ENCODE assay signal across 19 mouse cellular contexts in the genomic region with DNA sequence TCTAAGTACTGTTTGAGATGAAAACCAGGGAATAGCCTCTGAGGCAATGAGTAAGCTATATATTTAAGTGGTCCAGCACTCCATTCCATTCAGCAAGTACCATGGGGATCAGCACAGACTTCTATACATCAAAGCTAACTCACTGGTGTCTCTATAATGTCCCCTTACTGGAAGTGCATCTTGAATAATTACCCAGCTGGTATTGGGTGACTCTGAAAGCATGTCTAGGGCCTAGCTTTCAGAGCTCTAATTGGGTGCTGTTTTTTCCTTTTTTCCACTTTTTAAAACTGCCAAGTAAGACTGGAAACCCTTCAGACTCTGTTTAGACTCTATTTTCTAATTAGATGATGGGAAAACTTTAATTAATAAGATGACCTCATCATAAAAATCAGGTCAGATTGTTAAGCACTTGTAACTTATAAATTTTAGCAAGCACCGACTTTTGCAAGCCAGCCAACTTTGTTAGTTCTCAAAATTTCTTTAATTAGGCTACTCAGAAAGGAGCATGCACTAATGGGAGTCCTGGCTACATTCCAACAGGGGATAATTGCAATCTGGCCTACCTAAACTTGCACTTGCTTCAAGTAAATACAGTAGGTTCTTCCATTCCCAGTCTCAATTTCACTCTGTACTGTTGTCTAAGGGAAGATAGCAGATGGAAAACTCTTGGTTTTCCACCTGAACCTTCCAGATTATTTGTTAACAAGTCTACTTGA. TPM values are rescaled to one million over a fixed set of nuclear protein-coding genes. Genes with fewer than 3 reads are reported as not detected.
DNase-seq lines count a peak whose midpoint lies in the region; ATAC-seq lines count a peak whose summit lies in the region.
"Had no signal": no experiment of that assay in that cellular context is flagged by ENCODE, and none has a peak within 500 bp of the region (broad histone marks: within the 10 kb centered on the region; RNA-seq: fewer than 3 reads in every experiment).

No protein-coding gene starts in this region.

- no peak overlapping the region for H3K9ac ChIP-seq in hindbrain, embryonic 16.5 days (ENCODE audit: low read depth, low read length)
- no peak overlapping the region for H3K9ac ChIP-seq in hindbrain, embryonic 11.5 days (ENCODE audit: low read depth, low read length)
- H3K9ac ChIP-seq in midbrain, embryonic 12.5 days (replicated peaks): no peak overlapping the region
- no peak overlapping the region for H3K9ac ChIP-seq in forebrain, embryonic 16.5 days (replicated peaks; ENCODE audit: low read depth, low read length)
- H3K9ac ChIP-seq: limb, embryonic 15.5 days; neural tube, embryonic 13.5 days had no signal

- ATAC-seq in hindbrain, embryonic 16.5 days: 0 out of 2 replicates have a peak, but pooled peaks have one; percentile 20
- ATAC-seq in hindbrain, embryonic 11.5 days (ENCODE audit: low FRiP score): no peak
- ATAC-seq in midbrain, embryonic 12.5 days (ENCODE audit: low FRiP score, low read depth): peak; percentile 85
- peak; percentile 92 for ATAC-seq in forebrain, embryonic 16.5 days
- ATAC-seq in monocyte, adult 5-6 weeks (replicated peaks; ENCODE audit: insufficient number of reproducible peaks, low FRiP score, low TSS enrichment, poor library complexity, severe bottlenecking): no peak

- no peak overlapping the region for H3K4me3 ChIP-seq in hindbrain, embryonic 16.5 days (ENCODE audit: low read length)
- no peak overlapping the region for H3K4me3 ChIP-seq in hindbrain, embryonic 11.5 days (ENCODE audit: low read depth, low read length)
- H3K4me3 ChIP-seq in midbrain, embryonic 12.5 days: no peak overlapping the region
- no peak overlapping the region for H3K4me3 ChIP-seq in midbrain, embryonic 10.5 days
- no peak overlapping the region for H3K4me3 ChIP-seq in forebrain, embryonic 16.5 days (replicated peaks; ENCODE audit: low read length)
- H3K4me3 ChIP-seq: heart, embryonic 10.5 days; limb, embryonic 15.5 days; neural tube, embryonic 13.5 days had no signal

- no peaks in the 10 kb centered on the region for H3K9me3 ChIP-seq in hindbrain, embryonic 16.5 days (ENCODE audit: control insufficient read depth, low read length)
- no peaks in the 10 kb centered on the region for H3K9me3 ChIP-seq in hindbrain, embryonic 11.5 days (ENCODE audit: control insufficient read depth, low read length)
- H3K9me3 ChIP-seq in midbrain, embryonic 12.5 days: no peaks in the 10 kb centered on the region
- no peaks in the 10 kb centered on the region for H3K9me3 ChIP-seq in midbrain, embryonic 10.5 days (replicated peaks)
- H3K9me3 ChIP-seq in forebrain, embryonic 16.5 days (ENCODE audit: control insufficient read depth, low read length): no peaks in the 10 kb centered on the region
- H3K9me3 ChIP-seq: G1E; heart, embryonic 10.5 days; limb, embryonic 15.5 days; neural tube, embryonic 13.5 days had no signal

- no peaks in the 10 kb centered on the region for H3K27me3 ChIP-seq in hindbrain, embryonic 16.5 days (replicated peaks; ENCODE audit: control insufficient read depth, insufficient read depth, low read length)
- no peaks in the 10 kb centered on the region for H3K27me3 ChIP-seq in hindbrain, embryonic 11.5 days (ENCODE audit: control insufficient read depth, insufficient read depth, low read length)
- no peaks in the 10 kb centered on the region for H3K27me3 ChIP-seq in midbrain, embryonic 12.5 days
- no peaks in the 10 kb centered on the region for H3K27me3 ChIP-seq in midbrain, embryonic 10.5 days (ENCODE audit: low read depth, poor library complexity, severe bottlenecking)
- no peaks in the 10 kb centered on the region for H3K27me3 ChIP-seq in forebrain, embryonic 16.5 days (replicated peaks; ENCODE audit: control insufficient read depth, insufficient read depth, low read length)
- H3K27me3 ChIP-seq: limb, embryonic 15.5 days; neural tube, embryonic 13.5 days had no signal

- WGBS in hindbrain, embryonic 16.5 days: 84% methylated on average over 1 of the region's 1 CpGs
- 85% methylated on average over 1 of the region's 1 CpGs for WGBS in hindbrain, embryonic 11.5 days
- 79% methylated on average over 1 of the region's 1 CpGs for WGBS in midbrain, embryonic 12.5 days
- 92% methylated on average over 1 of the region's 1 CpGs for WGBS in midbrain, embryonic 10.5 days
- WGBS in forebrain, embryonic 16.5 days: 11% methylated on average over 1 of the region's 1 CpGs

- no peaks in the 10 kb centered on the region for H3K4me1 ChIP-seq in hindbrain, embryonic 16.5 days (ENCODE audit: control insufficient read depth, insufficient read depth, low read depth, low read length)
- no peaks in the 10 kb centered on the region for H3K4me1 ChIP-seq in hindbrain, embryonic 11.5 days (replicated peaks; ENCODE audit: control insufficient read depth, insufficient read depth, low read length)
- H3K4me1 ChIP-seq in midbrain, embryonic 12.5 days: no peaks in the 10 kb centered on the region
- H3K4me1 ChIP-seq in midbrain, embryonic 10.5 days: no peaks in the 10 kb centered on the region
- peaks cover 7% of the 10 kb centered on the region for H3K4me1 ChIP-seq in forebrain, embryonic 16.5 days (replicated peaks; ENCODE audit: control insufficient read depth, insufficient read depth, low read length)
- H3K4me1 ChIP-seq: heart, embryonic 10.5 days; limb, embryonic 15.5 days; neural tube, embryonic 13.5 days had no signal

- no peak overlapping the region for H3K4me2 ChIP-seq in hindbrain, embryonic 16.5 days (ENCODE audit: low read length)
- H3K4me2 ChIP-seq in hindbrain, embryonic 11.5 days (replicated peaks; ENCODE audit: low read depth, low read length): no peak overlapping the region
- H3K4me2 ChIP-seq in midbrain, embryonic 12.5 days (replicated peaks): no peak overlapping the region
- H3K4me2 ChIP-seq in forebrain, embryonic 16.5 days (ENCODE audit: low read length): no peak overlapping the region
- H3K4me2 ChIP-seq: limb, embryonic 15.5 days; neural tube, embryonic 13.5 days had no signal

- DNase-seq in hindbrain, embryonic 11.5 days (ENCODE audit: low spot score): no peak
- DNase-seq in midbrain, embryonic 10.5 days (ENCODE audit: low spot score): no peak
- DNase-seq in brain, embryonic 18.5 days (ENCODE audit: low read depth, low spot score): peak; percentile 50
- DNase-seq: adrenal gland, adult 2 months; cerebellum, postnatal 36 days; gastrocnemius, postnatal 25 days; lung, adult 2 months; lung, postnatal 4 days; spleen, adult 18-20 months had no signal

- no peaks in the 10 kb centered on the region for H3K36me3 ChIP-seq in hindbrain, embryonic 16.5 days (ENCODE audit: control insufficient read depth, insufficient read depth, low read length)
- H3K36me3 ChIP-seq in hindbrain, embryonic 11.5 days (ENCODE audit: control insufficient read depth, insufficient read depth, low read length): no peaks in the 10 kb centered on the region
- H3K36me3 ChIP-seq in midbrain, embryonic 12.5 days: no peaks in the 10 kb centered on the region
- no peaks in the 10 kb centered on the region for H3K36me3 ChIP-seq in midbrain, embryonic 10.5 days
- no peaks in the 10 kb centered on the region for H3K36me3 ChIP-seq in forebrain, embryonic 16.5 days (ENCODE audit: control insufficient read depth, insufficient read depth)
- H3K36me3 ChIP-seq: G1E; heart, embryonic 10.5 days; limb, embryonic 15.5 days; neural tube, embryonic 13.5 days had no signal

- H3K27ac ChIP-seq in hindbrain, embryonic 16.5 days (ENCODE audit: low read depth, low read length): no peak overlapping the region
- H3K27ac ChIP-seq in hindbrain, embryonic 11.5 days (ENCODE audit: low read depth, low read length): no peak overlapping the region
- H3K27ac ChIP-seq in midbrain, embryonic 12.5 days (replicated peaks): no peak overlapping the region
- H3K27ac ChIP-seq in midbrain, embryonic 10.5 days (replicated peaks): no peak overlapping the region
- peak overlapping the region; percentile 79 for H3K27ac ChIP-seq in forebrain, embryonic 16.5 days (ENCODE audit: low read length)
- H3K27ac ChIP-seq: heart, embryonic 10.5 days; kidney, postnatal 0 days; limb, embryonic 15.5 days; neural tube, embryonic 13.5 days had no signal

RNA-seq across cellular contexts. Expression of a gene that starts 19.4 kb away (rescaled TPM):
- 10.9 and 12.1 TPM in 2 replicates for polyA plus RNA-seq in hindbrain, embryonic 16.5 days (2015; fragmentation: Nextera tagmentation; extraction: Ambion mirVana)
- polyA plus RNA-seq in hindbrain, embryonic 11.5 days (2014; fragmentation: Nextera tagmentation; extraction: Ambion mirVana): 1.2 and 1.3 TPM in 2 replicates
- polyA plus RNA-seq in midbrain, embryonic 12.5 days (2016; fragmentation: Nextera tagmentation; extraction: Ambion mirVana): 3.3 and 5.2 TPM in 2 replicates
- polyA plus RNA-seq in midbrain, embryonic 10.5 days (2016; fragmentation: Nextera tagmentation; extraction: Ambion mirVana): 0.88 and 1.1 TPM in 2 replicates
- 14.5 and 16.8 TPM in 2 replicates for polyA plus RNA-seq in forebrain, embryonic 16.5 days (2015; fragmentation: Nextera tagmentation; extraction: Ambion mirVana)
- not detected in 3 replicates for total RNA-seq in monocyte, adult 5-6 weeks (2017)
- total RNA-seq: heart, postnatal 25 days had no signal
- polyA plus RNA-seq: G1E had no signal

Comparison
In these comparisons a context has a peak if more than half of its experiments do, and no peak if none do; other contexts are left out.
1. ATAC-seq: peak in hindbrain, embryonic 16.5 days (single experiment), midbrain, embryonic 12.5 days (single experiment) and forebrain, embryonic 16.5 days (single experiment); none in hindbrain, embryonic 11.5 days (single experiment) and monocyte, adult 5-6 weeks (single experiment).